Mouse (Mus musculus) stomach, postnatal 0 days (tissue): Measurements from ENCODE around the gene Gse1. TPM values are rescaled to one million over a fixed set of nuclear protein-coding genes. Genes with fewer than 3 reads are reported as not detected.

Source experiments
- ATAC-seq: fragments of 200-750 bp; cut with Nextera tagmentation; 2 replicates; pipeline ENCODE4 v1.8.0; 2017; ENCODE audit not compliant: low FRiP score, low TSS enrichment
- DNase-seq: peaks from one replicate; pipeline ENCODE4 v3.0.0-alpha.2; 2016; ENCODE audit warnings: low spot score
- H3K27ac ChIP-seq: fragments of 300-500 bp; sonication (generic); replicated peaks from 2 replicates; pipeline ENCODE4 v1.5.1; 2014; ENCODE audit warnings: mild to moderate bottlenecking, control low read depth
- H3K27me3 ChIP-seq: fragments of 300-500 bp; sonication (generic); 2 replicates; pipeline ENCODE4 v1.6.1; 2014; ENCODE audit warnings: low read length; ENCODE audit not compliant: control insufficient read depth, insufficient read depth
- H3K36me3 ChIP-seq: fragments of 300-500 bp; sonication (generic); 2 replicates; pipeline ENCODE4 v1.6.1; 2014; ENCODE audit warnings: low read length, mixed read lengths; ENCODE audit not compliant: control insufficient read depth, insufficient read depth
- H3K4me1 ChIP-seq: fragments of 300-500 bp; sonication (generic); replicated peaks from 2 replicates; pipeline ENCODE4 v1.6.1; 2014; ENCODE audit warnings: antibody characterized with exemption; ENCODE audit not compliant: control insufficient read depth, insufficient read depth
- H3K4me2 ChIP-seq: fragments of 300-500 bp; sonication (generic); replicated peaks from 2 replicates; pipeline ENCODE4 v1.6.1; 2014; ENCODE audit warnings: low read depth, mild to moderate bottlenecking, control low read depth, moderate library complexity
- H3K4me3 ChIP-seq: fragments of 300-500 bp; sonication (generic); 2 replicates; pipeline ENCODE4 v1.5.1; 2014; ENCODE audit warnings: low read depth, low read length, control low read depth
- H3K9ac ChIP-seq: fragments of 300-500 bp; sonication (generic); 2 replicates; pipeline ENCODE4 v1.6.1; 2014; ENCODE audit warnings: mild to moderate bottlenecking, low read length, control low read depth, mixed read lengths
- H3K9me3 ChIP-seq: fragments of 300-500 bp; sonication (generic); 2 replicates; pipeline ENCODE4 v1.6.1; 2016; ENCODE audit warnings: low read length; ENCODE audit not compliant: control insufficient read depth
- CTCF ChIP-seq: IDR thresholded peaks from 2 replicates; pipeline ENCODE4 v1.5.1; 2016; ENCODE audit warnings: antibody characterized with exemption, low read depth, mild to moderate bottlenecking, moderate library complexity
- EP300 ChIP-seq: optimal IDR thresholded peaks from 2 replicates; pipeline ENCODE3; 2016; ENCODE audit warnings: antibody characterized with exemption
- WGBS: fragments of 180-500 bp; shearing (Covaris S2); extraction: QIAGEN DNeasy Blood & Tissue Kit; methylation state at CpG from one replicate; pipeline ENCODE4 v1.1.7; 2014; 5-methylcytosine and 5-hydroxymethylcytosine counted together
- polyA plus RNA-seq: library from polyadenylated mRNA; unstranded; fragments of >200 nt; fragmentation: Nextera tagmentation; extraction: Ambion mirVana; gene quantifications from 2 replicates; pipeline ENCODE4 v1.2.1, GENCODE M21; 2015

The Gse1 gene
- polyA plus RNA-seq, 1 experiment from 2014 or later: 6.4 TPM

DNA sequence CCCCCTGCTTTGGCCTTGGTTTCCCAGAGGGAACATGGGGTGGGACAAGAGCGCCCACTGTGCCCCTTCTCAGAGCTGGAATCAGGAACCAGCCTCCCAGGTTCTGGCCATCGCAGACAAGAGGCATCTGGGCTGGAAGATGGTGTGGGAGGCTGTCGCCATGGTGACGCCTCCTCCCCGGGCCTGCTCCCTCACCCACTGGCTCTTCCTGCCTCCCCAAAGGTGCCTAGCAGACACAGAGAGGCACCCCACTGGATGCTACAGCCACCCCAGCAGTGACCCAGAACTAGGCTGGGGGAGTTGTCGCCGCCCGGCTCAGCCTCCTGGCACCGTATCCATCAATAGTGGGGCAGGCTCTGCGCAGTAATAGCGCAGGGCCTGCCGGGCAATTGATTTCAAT is 212.5 kb downstream of the Gse1 start:
- 83% methylated on average over 12 of the region's 12 CpGs for WGBS
- no peak overlapping the region for H3K4me3 ChIP-seq
- no peaks in the 10 kb centered on the region for H3K9me3 ChIP-seq
- TF ChIP-seq EP300: no peak
- no peak for TF ChIP-seq CTCF
- no peak overlapping the region; the same call in 1 of the 2 replicates for H3K9ac ChIP-seq
- H3K27me3 ChIP-seq: no peaks in the 10 kb centered on the region
- H3K4me2 ChIP-seq: no peak overlapping the region
- ATAC-seq: no peak
- H3K4me1 ChIP-seq: peaks cover 9% of the 10 kb centered on the region
- no peak overlapping the region for H3K27ac ChIP-seq
- H3K36me3 ChIP-seq: no peaks in the 10 kb centered on the region
- DNase-seq: no peak

GRCm38 (mm10) chr8:120441637-120442036 is 213.4 kb downstream of the Gse1 start:
- WGBS: 69% methylated on average over 6 of the region's 6 CpGs

DNA sequence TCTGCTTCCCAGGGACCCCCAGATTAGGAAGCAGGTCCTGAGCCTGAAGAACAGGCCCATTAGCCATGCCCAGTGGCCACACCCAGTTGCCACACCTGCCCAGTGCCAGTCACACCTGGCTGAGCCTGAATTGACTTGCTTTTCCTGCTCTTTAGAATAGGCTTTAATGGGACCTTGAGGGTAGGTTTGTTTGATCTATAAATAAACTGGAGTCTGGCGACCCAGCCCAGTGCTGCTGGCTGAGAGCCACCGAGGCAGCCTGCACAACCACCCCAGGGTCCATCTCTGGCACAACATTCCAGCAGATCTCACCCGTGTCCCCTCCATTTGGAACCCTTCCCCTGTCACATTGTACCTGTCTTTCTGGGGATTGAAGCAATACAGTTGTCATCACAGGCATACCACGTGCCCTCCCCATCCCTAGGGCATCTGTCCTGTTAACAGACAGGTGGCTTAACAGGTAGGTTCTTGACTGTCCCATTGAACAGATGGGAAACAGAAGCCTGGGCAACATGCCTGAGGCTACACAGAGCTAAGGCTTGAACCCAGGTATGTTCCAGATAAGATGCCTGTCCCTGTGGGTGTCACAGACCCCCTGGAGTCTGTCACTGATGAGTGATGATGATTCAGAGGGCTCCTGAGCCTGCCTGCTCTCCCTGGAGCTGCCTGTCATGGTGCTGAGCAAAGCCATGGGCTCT is 214.2 kb downstream of the Gse1 start:
- peaks cover 9% of the 10 kb centered on the region for H3K4me1 ChIP-seq
- peak; percentile 40; the same call in 1 of the 2 replicates for ATAC-seq
- WGBS: 40% methylated on average over 4 of the region's 4 CpGs

More at GRCm38 (mm10) chr8:120441637-120442036, 213.4 kb downstream of the Gse1 start:
- ATAC-seq (peak; percentile 13; the same call in 1 of the 2 replicates), DNase-seq (no peak)
- no peak overlapping the region for H3K9ac ChIP-seq
- no peaks in the 10 kb centered on the region for H3K27me3 ChIP-seq
- H3K36me3 ChIP-seq: no peaks in the 10 kb centered on the region
- 0 out of 2 replicates have a peak overlapping the region, but pooled peaks have one; percentile 30 for H3K27ac ChIP-seq
- TF ChIP-seq CTCF (no peak), EP300 (no peak)
- no peak overlapping the region for H3K4me2 ChIP-seq
- H3K4me3 ChIP-seq: no peak overlapping the region
- no peaks in the 10 kb centered on the region for H3K9me3 ChIP-seq
- peaks cover 9% of the 10 kb centered on the region for H3K4me1 ChIP-seq

DNA sequence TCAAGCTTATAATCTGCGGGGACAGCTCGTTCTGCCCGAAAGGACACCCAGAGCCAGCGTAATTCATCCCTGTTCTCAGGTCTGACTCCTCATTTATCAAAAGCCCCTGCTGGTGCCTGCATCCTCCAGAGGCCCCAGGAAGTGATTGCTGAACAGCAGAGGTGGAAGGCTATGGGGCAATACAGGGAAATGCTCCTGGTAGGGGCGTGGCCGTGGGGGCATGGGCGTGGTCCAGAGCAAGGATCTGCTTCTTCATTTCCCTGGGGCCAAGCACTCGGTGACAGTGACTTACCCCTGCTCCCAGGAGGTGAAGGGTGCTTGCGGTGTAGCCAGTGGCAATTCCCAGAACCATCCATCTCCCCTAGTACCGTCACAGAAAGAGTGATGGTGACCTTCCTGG is 217.0 kb downstream of the Gse1 start:
- ATAC-seq: no peak
- WGBS: 50% methylated on average over 10 of the region's 10 CpGs
- Histone ChIP-seq H3K9ac (no peak overlapping the region), H3K9me3 (no peaks in the 10 kb centered on the region), H3K36me3 (no peaks in the 10 kb centered on the region), H3K4me1 (peaks cover 6% of the 10 kb centered on the region; the same call in 1 of the 2 replicates), H3K27me3 (no peaks in the 10 kb centered on the region), H3K4me3 (no peak overlapping the region), H3K4me2 (no peak overlapping the region), H3K27ac (no peak overlapping the region)
- peak; percentile 61 for DNase-seq
- TF ChIP-seq EP300: no peak
- no peak for TF ChIP-seq CTCF

More for the DNA sequence above, 214.2 kb downstream of the Gse1 start:
- Histone ChIP-seq H3K9me3 (no peaks in the 10 kb centered on the region), H3K27me3 (no peaks in the 10 kb centered on the region), H3K27ac (0 out of 2 replicates have a peak overlapping the region, but pooled peaks have one; percentile 30), H3K9ac (no peak overlapping the region), H3K4me2 (no peak overlapping the region), H3K4me3 (no peak overlapping the region), H3K36me3 (no peaks in the 10 kb centered on the region)
- TF ChIP-seq EP300: peak; percentile 74
- no peak for TF ChIP-seq CTCF
- peak; percentile 70 for DNase-seq

- Histone ChIP-seq H3K36me3 (no peaks in the 10 kb centered on the region), H3K4me3 (no peak overlapping the region), H3K4me1 (no peaks in the 10 kb centered on the region), H3K4me2 (no peak overlapping the region), H3K27ac (no peak overlapping the region), H3K27me3 (no peaks in the 10 kb centered on the region), H3K9ac (no peak overlapping the region), H3K9me3 (no peaks in the 10 kb centered on the region)
- WGBS: 72% methylated on average over 6 of the region's 6 CpGs
- no peak for TF ChIP-seq EP300
- no peak for TF ChIP-seq CTCF
- DNase-seq: no peak
- ATAC-seq: no peak; the same call in 1 of the 2 replicates
These were observed 219.9 kb downstream of the Gse1 start for GRCm38 (mm10) chr8:120448131-120448530.

GRCm38 (mm10) chr8:120449139-120449538 is 220.9 kb downstream of the Gse1 start:
- H3K4me3 ChIP-seq: no peak overlapping the region
- no peak overlapping the region for H3K27ac ChIP-seq
- DNase-seq: no peak
- TF ChIP-seq EP300 (no peak), CTCF (no peak)
- H3K4me1 ChIP-seq: no peaks in the 10 kb centered on the region
- 83% methylated on average over 4 of the region's 4 CpGs for WGBS
- H3K27me3 ChIP-seq: no peaks in the 10 kb centered on the region
- H3K4me2 ChIP-seq: no peak overlapping the region
- no peaks in the 10 kb centered on the region for H3K9me3 ChIP-seq
- no peak for ATAC-seq
- no peaks in the 10 kb centered on the region for H3K36me3 ChIP-seq
- H3K9ac ChIP-seq: no peak overlapping the region
